Mouse (Mus musculus): ENCODE data around the gene Tmed10. TPM values are rescaled to one million over a fixed set of nuclear protein-coding genes. Genes with fewer than 3 reads are reported as not detected.

The Tmed10 gene
- total RNA-seq (2021) = 100 to 1,000 TPM; 150 to 154 TPM

DNA sequence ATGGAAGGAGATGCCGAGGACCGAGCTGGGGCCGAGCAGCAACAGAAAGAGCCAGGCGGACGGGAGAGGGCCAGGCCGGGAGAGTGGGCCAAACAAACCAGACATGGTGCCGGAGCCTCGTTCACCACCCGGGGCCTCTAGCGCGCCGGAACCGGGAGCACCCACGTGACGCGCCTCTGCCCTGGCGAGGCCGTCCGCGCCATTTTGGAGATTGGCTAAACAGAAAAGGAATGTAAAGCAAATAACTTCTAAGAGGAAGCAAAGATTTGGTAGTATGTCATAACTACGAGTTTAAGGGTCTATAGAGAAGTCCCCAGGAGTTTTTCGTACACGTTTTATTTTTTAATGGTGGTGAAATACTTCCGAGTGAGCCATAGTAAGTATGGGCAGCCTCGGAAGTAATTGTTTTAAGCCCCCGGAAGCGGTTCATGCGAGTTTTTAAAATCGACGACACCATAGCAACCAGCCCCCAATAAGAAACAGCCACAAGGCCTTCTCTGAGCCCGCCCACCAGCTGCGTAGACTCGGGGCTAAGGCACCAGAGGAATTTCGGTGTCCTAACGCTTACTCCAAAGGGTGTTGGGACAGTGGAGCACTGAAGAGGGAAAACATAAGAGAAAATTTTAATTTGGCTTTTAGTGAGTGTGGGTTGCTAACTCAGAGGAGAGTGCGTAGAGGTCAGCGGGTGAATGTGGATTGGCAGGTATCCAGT lies at the start of gene Tmed10:
Tmed10 (minus strand) TSS at position 287 of the 712 bp plus-strand sequence.
- DNase-seq (ENCODE audit: low spot score in 2 of 2) = peak; percentile 88 to 89
- intact Hi-C loops (cut with DNase I) = loop anchor here (2.0 to 5.0 kb wide), 3 partner anchors 58 to 98 kb away; partner anchors contain the start of gene Fos

DNA sequence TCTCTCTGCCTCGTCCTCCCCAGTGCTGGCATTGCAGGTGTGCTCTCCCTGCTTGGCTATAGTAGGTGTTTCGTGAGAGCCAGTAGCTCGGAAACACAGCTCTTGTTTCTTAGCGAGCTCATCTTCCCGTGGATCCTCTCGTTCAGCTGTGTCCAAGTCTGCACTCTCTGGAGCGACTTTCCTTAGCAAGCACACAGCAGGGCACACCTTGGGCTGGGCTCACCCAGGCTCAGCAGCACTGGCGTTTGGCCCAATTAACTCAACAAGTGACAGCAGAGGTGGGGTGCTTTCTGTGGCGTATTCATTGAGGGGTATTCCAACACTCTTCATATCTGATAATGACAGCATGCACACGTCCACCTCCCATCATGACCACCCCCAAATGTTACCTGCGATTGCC lies 48.6 kb upstream of the Tmed10 start:
- intact Hi-C loops (cut with DNase I) = no loop called here
- no peak for DNase-seq (ENCODE audit: low spot score in 2 of 2)

DNA sequence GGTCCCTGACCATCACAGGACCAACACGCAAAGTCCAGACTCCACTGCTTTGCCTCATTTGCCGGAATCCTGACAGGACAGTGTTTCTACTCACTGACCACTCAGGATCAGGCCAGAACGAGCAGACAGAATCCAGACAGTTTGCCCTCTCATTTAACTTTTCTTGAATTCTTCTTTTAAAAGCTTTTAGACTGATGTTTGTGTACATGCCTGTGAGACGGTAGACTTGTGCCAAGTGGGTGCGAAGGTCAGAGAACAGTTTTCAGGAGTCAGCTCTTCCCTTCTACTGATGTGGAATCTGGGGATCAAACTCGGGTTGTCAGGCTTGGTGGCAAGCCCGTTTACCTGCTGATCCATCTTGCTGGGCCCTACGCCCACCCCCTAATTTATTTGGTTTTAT lies 47.9 kb upstream of the Tmed10 start:
- intact Hi-C loops (cut with DNase I) = no loop called here

DNA sequence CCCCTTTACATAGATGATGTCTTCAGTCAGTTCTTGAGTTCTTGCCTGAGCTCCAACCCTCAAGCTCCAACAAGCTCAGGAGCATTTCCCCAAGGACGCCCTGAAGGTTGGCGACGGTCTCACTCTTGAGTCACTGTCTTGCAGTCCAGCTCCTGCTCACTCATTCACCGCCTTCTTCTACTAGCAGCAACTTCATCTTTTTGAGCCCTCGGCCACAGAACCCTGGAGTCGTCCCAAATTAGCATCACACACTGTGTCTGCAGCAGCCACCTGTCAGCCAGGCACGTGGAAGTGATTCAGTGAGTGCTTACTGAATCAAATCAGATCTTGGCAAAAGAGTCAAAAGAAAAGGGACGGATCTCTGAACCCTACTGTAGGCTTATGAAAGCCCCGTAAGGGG lies 46.3 kb upstream of the Tmed10 start:
- intact Hi-C loops (cut with DNase I) = no loop called here
- no peak for DNase-seq (ENCODE audit: low spot score in 2 of 2)

More for the DNA sequence above, 47.9 kb upstream of the Tmed10 start:
- no peak for DNase-seq (ENCODE audit: low spot score in 2 of 2)

DNA sequence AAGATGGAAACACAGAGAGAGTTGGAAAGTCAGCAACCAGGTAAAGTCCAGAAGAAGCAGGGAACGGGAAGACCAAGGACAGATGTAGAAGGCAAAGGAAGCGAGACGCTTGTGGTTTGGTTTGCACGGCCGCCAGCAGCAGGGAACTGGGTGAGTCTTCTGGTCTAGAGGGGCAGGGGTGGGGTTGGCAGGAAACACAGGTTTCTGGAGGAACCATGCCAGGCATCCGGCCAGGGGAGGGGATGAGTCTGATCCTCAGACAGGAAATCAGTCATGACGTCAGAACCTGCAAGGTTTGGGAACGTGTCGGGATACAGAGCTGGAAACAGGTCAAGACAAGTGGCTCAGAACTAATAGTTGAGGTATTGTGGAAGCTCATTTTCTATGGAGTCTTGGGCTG lies 43.2 kb upstream of the Tmed10 start:
- DNase-seq (ENCODE audit: low spot score in 2 of 2) = no peak
- intact Hi-C loops (cut with DNase I) = no loop called here

DNA sequence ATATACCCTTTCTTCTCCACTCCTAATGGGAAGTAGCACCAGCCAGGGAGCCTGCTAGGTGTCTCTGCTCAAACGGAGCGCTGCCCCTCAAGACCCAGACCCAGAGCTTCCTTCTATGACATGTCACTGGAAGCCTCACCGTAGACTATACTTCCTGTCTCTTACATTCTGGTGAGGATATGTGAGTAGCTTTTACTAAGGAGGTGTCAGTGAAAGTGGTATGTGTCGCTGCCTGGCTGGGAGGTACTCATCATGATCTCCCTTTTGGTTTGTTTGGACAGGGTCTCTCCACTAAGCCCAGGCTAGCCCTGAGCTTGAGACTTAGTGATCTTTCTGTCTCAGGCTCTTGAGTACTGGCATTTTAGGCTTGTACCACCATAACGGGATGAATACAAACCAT lies 41.7 kb upstream of the Tmed10 start:
- intact Hi-C loops (cut with DNase I) = no loop called here
- no peak for DNase-seq (ENCODE audit: low spot score in 2 of 2)

DNA sequence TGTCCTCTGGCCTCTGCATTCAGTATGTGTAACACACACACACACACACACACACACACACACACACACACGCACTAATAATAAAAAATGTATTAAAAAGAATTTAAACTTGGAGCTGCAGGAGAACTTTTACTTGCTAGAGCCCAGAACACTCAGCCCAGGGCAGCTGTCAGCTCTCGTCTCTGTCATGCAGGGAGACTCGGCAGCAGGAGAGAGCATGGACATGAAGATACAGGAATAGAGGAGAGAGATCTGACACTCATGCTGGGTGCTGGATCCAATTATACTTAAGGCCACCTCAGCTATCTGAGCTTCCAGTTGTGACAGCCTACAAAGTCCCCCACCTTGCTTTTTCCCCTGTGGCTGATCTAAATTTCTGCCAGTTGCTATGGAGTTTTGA lies 41.2 kb upstream of the Tmed10 start:
- DNase-seq (ENCODE audit: low spot score in 2 of 2) = no peak
- intact Hi-C loops (cut with DNase I) = no loop called here

DNA sequence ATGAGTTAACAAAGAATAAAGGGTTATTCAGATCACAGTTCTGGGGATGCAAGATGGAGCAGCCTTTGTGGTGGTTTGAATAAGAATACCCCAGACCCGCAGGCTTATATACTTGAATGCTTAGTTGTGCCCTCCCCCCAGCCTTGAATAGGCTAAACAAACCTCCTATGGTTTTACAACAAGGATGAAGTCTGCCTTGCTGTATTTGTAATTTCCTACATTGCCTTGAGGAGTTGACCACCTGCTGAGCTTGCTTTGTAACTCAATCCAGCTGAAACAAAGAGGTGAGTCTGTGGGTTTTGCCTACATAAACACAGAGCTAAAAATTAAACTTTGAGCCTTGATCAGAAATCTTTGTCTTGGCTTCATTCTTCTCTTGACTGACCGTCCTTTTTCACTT lies 36.5 kb upstream of the Tmed10 start:
- DNase-seq (ENCODE audit: low spot score in 2 of 2) = no peak
- intact Hi-C loops (cut with DNase I) = no loop called here

DNA sequence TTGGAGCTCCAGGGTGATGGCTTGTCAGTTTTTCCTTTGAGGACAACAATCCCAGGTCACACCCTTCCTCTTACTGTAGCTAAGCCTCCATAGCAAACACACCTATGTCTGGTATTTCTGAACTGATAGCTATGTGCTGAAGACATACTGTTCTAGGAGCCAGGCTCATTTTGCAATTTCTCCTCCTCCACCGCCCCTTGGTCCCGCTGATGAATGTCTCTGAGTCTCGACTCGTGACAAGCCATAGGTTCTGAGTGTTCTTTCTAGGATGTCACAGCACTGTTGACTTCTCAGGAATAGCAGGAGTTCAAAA lies 23.3 kb upstream of the Tmed10 start:
- no peak for DNase-seq (ENCODE audit: low spot score in 2 of 2)
- intact Hi-C loops (cut with DNase I) = no loop called here

DNA sequence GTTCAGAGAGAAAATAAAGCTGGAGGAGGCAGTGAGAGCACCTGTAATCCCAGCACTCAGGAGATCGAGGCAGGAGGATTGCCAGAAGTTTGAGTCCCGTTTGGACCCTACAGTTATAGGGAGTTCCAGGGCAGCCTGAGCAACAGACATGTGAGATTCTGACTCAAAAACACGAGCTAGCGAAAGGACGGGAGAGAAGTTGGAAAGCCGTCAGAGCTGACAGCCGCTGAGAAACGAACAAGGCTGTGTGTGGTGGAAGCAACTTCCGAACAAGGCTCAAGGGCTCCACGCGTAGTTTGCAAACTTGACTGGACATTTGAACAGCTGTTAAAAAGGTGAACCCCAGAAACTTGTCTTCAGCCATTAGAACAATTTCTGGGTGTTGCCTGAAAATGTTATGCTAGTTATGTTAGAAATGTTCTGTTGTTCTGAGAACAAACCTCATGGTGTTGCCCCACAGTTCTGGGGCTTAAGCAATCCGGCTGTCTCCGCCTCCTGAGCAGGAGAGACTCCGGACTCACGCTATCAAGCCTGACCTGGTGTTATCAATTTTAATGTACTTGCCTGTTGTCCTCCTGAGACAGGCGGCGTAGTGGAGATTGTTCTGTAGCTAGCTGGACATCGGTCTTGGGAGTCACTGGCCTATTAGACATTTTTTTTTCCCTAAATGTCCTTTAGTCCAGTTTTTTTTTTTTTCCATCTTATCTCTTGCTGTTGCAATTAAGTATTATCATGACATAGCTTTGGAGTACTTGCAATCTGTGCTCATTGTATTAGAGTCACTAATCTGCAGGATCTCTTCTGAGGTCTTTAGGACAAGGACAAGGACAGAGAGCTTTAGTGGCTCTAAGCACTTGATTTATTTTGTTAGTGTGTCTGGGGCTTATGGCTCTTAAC lies 22.7 kb upstream of the Tmed10 start:
- DNase-seq (ENCODE audit: low spot score in 2 of 2) = no peak
- intact Hi-C loops (cut with DNase I) = no loop called here

DNA sequence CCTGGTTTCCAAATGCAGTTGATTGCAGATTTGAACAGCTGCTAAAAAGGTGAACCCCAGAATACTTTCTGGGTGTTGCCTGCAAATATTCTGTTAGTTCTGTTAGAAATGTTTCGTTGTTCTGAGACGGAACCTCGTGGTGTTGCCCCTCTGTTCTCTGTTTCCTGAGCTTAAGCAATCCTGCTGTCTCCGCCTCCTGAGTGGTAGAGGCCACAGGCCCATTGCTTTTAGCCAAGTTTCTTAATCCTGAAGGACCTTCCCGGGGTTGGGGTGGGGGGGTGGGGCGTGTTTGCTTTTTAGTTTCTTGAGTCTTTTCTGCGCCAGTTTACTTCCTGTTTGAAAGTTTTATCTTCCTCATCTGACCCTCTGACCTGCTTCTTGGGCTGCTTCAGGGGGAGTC lies 19.3 kb upstream of the Tmed10 start:
- DNase-seq (ENCODE audit: low spot score in 2 of 2) = no peak
- intact Hi-C loops (cut with DNase I) = no loop called here

DNA sequence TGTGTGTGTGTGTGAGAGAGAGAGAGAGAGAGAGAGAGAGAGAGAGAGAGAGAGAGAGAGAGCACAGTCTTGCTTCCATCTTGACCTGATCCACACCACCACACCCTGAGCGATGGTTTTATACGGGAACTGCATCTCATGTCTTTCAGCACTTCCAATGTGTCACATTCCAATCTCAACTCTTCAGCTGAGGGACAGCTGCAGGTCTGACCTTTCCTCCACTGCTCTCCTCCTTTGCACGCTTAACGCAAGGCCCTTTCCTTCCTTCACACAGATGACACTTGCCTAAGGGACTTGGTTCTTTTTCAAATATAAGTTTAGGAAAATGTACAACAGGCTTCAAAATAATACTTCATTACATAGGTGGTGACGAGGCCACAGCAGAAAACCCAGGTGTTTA lies 18.9 kb upstream of the Tmed10 start:
- DNase-seq (ENCODE audit: low spot score in 2 of 2) = no peak
- intact Hi-C loops (cut with DNase I) = no loop called here

DNA sequence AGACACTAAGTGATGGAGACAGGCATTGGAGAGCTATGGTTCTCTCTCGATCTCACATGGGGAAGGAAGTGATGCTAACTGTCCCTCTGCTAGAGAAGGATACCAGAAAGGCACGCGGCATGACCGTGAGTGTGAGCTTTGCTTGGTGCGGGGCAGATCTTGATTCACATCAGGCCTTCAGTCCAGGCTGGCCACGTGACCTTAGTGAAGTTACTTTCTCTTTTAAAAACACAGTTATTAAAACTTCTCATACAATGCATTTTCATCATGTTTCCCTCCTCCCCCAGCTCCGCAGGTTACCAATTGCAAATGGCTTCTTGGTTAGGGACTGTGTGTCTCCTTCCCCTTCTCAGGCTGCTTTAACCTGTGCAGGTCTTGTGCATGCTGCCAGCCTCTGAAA lies 16.5 kb upstream of the Tmed10 start:
- intact Hi-C loops (cut with DNase I) = no loop called here
- DNase-seq (ENCODE audit: low spot score in 2 of 2) = no peak

DNA sequence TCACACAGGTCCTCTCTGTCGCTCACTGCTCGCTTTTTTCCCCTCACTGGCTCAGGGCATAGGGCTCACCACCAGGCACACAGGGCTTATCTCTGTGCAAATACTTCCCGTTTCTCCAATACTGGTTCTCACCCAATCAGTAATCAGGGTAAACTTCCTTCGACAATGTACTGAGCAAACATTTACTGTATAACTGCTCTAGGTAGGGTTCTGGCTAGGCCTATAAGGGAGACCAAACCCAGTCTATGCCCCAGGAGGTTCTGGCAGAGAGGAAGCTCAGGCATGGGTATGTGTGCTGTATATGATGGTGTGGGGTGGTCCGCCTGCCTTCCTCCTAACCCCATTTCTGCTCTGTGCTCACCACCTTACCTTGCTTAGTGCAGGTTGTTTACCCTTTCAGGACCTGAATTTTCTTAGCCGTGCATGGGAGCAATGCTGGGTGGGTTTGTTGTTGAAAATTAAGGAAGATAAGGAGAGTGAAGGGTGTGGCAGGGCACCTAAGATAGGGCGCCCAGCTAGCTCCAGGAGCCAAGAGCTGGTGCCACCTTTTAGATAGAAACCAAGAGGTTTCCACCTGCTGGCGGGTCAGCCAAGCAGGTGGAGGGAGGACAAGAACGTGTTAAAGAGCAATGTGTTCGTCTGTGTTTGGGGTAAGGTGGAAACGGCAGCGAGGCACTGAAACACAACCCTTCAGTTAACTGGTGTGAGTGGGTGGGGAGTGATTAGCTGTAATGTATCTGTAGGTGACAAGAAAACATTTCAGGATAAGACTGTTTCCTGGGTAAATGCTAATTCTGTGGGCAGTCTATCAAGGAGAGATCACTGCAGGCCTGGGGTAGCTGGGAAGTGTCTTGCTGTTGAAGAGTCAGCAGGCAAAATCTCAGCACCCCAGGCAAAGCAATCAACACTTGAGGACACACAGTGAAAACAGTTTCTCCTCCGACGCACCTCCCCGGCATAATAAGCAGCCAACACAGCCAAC lies 14.8 kb upstream of the Tmed10 start:
- DNase-seq (ENCODE audit: low spot score in 2 of 2) = no peak
- intact Hi-C loops (cut with DNase I) = no loop called here

DNA sequence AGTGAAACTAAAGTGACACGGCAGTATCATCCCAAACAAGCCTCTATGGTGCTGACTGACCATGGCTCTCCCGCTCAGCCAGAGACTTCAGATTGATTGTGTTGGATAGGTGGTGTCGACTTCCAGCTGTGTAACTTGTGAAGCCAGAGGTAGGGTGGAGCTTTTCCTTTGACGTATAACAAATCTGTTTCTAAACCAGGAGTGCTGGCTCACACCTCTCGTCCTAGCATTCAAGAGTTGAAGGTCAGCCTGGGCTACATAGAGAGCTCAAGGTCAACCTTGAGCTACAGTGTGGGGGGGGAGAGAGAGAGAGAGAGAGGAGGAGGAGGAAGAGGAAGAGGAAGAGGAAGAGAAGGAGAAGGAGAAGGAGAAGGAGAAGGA lies 11.3 kb upstream of the Tmed10 start:
- intact Hi-C loops (cut with DNase I) = no loop called here
- no peak for DNase-seq (ENCODE audit: low spot score in 2 of 2)

DNA sequence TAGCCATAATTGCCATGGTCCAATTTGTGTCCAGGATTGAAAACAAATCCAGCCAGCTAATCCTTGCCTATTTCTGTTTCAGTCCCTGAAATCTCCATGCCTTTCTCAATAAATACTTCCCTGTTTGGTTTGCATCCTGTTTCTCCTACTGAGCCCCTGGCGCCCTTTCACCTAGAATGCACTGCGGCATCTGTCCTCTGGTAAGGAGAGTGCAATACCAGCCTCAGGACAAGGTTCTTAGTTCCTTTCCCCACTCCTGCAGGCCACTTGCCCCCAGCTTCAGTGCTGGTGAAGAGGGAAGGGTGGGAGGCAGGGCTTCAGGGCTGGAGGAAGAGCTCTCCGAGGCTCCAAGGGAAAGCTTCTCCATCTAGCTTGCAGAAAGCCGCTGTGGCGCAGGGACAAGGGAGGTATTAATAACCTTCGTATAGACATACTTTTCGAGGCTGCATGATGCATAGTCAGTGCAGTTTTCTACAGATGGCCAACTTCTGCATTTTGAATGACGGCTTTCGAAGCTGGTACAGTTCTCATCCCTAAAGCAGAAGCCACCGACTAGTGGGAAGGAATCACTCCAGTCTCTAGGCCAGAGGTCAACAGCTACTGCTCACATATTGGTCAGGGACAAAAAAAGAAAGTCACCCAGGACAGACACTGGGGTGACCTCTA lies 10.8 kb upstream of the Tmed10 start:
- DNase-seq (ENCODE audit: low spot score in 2 of 2) = no peak
- intact Hi-C loops (cut with DNase I) = no loop called here

DNA sequence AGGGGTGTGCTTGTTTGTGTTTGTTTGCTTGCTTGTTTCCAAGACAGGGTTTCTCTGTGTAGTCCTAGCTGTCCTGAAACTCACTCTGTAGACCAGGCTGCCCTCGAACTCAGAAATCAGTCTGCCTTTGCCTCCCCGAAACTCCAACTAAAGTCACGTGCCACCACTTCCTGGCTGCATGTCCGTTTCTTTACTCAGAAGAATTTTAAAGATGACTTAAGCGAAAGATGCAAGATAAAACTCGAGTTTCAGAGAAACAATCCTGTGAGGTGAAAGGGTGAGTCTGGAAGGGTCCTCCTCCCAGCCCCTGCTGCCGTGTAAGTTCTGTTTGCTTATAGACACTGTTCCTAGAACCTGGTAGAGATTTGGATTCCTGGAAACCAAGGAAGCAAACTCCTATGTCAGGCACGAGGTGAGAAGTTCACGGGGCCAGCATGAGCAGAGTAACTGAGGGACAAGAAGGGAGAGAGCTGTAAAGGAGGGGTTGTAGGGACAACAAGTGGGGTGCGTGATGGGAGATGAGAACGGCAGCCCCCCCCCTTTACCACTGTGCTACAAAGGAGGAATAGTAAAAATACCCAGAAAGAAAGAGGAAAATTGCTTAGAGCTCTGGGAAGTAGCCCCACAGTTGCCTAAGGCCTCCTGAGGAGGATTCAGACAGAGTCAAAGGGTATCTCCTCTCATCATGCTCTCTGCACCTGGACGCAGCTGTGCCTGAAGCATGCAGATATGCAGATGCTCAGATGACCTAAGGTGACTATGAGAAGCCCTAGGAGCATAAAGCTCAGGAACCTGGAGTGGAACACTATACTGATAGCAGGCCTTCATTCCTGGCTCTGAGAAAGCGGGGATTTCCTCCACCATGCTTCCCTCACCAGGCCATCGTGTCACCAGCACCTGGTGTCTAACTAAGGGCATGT lies 8.4 kb upstream of the Tmed10 start:
- intact Hi-C loops (cut with DNase I) = no loop called here

DNA sequence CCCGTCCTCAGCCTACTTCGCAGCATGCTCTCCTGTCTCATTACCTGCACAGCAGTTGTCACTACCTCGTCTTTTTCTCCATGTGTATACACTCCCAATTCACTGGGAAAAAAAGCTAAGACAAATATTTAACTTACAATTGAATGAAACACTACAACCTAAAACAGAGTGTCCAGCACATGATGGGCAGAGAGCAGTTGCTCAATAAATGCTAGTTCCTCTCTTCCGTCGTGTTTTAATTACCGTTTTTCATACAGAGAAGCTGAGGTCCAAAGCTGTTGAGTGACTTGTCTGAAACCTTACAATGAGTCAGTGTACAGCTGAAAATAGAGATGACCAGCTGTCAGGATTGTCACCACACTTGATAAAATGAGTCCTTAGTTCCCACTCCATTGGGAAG lies 6.9 kb upstream of the Tmed10 start:
- intact Hi-C loops (cut with DNase I) = no loop called here
- DNase-seq (ENCODE audit: low spot score in 2 of 2) = no peak

More for the DNA sequence above, 8.4 kb upstream of the Tmed10 start:
- no peak for DNase-seq (ENCODE audit: low spot score in 2 of 2)

DNA sequence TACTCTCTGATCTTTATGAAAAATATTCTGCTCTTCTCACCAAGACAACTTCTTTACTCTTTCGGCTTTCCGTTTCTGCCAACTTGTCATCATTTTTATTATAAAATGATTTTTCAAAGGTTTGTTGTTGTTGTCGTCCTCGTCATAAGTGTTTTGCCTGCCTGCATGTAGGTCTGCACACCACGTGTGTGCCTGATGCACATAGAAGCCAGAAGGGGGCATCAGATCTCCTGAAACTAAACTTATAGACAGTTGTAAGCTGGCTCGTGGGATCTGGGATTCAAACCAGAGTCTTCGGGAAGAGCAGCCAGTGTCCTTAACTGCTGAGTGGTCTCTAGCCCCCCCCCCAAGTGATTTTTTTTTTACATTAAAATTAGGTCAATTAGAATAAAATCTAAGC lies 6.3 kb upstream of the Tmed10 start:
- DNase-seq (ENCODE audit: low spot score in 2 of 2) = no peak
- intact Hi-C loops (cut with DNase I) = no loop called here

Measured in left cerebral cortex, postnatal 36 days (tissue).